Mouse (Mus musculus): ENCODE data around the gene Cxcl16. TPM values are rescaled to one million over a fixed set of nuclear protein-coding genes. Genes with fewer than 3 reads are reported as not detected.

The Cxcl16 gene
- total RNA-seq, 2 experiments from 2014 or later, result 0.68 to 0.91 TPM

- intact Hi-C loops (cut with DNase I), result loop anchor here (10.0 kb wide), 1 partner anchor 337 kb away; no protein-coding TSS in a partner anchor
- no peak for DNase-seq
Observed at GRCm38 (mm10) chr11:70418199-70418598, 41.6 kb downstream of the Cxcl16 start.

GRCm38 (mm10) chr11:70413961-70414360 is 45.8 kb downstream of the Cxcl16 start:
- intact Hi-C loops (cut with DNase I), result loop anchor here (10.0 kb wide), 1 partner anchor 341 kb away; no protein-coding TSS in a partner anchor
- DNase-seq, result peak; percentile 76

- DNase-seq, result no peak
- intact Hi-C loops (cut with DNase I), result loop anchor here (10.0 kb wide), 1 partner anchor 342 kb away; no protein-coding TSS in a partner anchor
Observed at GRCm38 (mm10) chr11:70412591-70412990, 47.2 kb downstream of the Cxcl16 start.

- intact Hi-C loops (cut with DNase I), result loop anchor here (10.0 kb wide), 1 partner anchor 345 kb away; no protein-coding TSS in a partner anchor
- no peak for DNase-seq
Observed at GRCm38 (mm10) chr11:70410297-70410643, 49.5 kb downstream of the Cxcl16 start.

- peak; percentile 98 for DNase-seq
- intact Hi-C loops (cut with DNase I), result loop anchor here (10.0 kb wide), 1 partner anchor 345 kb away; no protein-coding TSS in a partner anchor
Observed at GRCm38 (mm10) chr11:70409594-70410296, 50.0 kb downstream of the Cxcl16 start, which contains the start of gene Pelp1. TSS of gene Pelp1 (minus strand) at chr11:70410031.

Small RNA genes lying within 50 kb of the gene (microRNA-seq; reads per million reads assigned to microRNA genes)
- 1.2 reads per million for gene Mir7115

Other genes starting within 250 kb of the Cxcl16 start
- 10 to 100 TPM; 16.8 to 26.8 TPM for gene Slc16a11, start 247.2 kb downstream of the Cxcl16 start, total RNA-seq (2021)
- gene Slc16a13, start 238.9 kb downstream of the Cxcl16 start, total RNA-seq (2021), result 10 to 100 TPM; 14.8 to 15.2 TPM
- 1 to 10 TPM; 9.1 to 9.3 TPM for gene Bcl6b, start 230.2 kb downstream of the Cxcl16 start, total RNA-seq (2021)
- gene 0610010K14Rik, start 222.1 kb downstream of the Cxcl16 start, total RNA-seq (2021), result 10 to 100 TPM; 64.2 to 73.1 TPM
- gene Gm21988, start 220.2 kb downstream of the Cxcl16 start, total RNA-seq (2021), result 1 to 10 TPM; 8.5 to 8.6 TPM
- gene Rnasek, start 220.1 kb downstream of the Cxcl16 start, total RNA-seq (2021), result 100 to 1,000 TPM; 180 to 182 TPM
- under 1 TPM; 0.18 to 0.40 TPM for gene Alox12, start 204.6 kb downstream of the Cxcl16 start, total RNA-seq (2021)
- under 1 TPM; 0.26 to 0.42 TPM for gene Alox12e, start 137.4 kb downstream of the Cxcl16 start, total RNA-seq (2021)
- not detected for gene Alox15, start 108.0 kb downstream of the Cxcl16 start, total RNA-seq (2021)
- gene Pelp1, start 50.0 kb downstream of the Cxcl16 start, total RNA-seq (2021), result 10 to 100 TPM; 52.1 to 55.9 TPM
- gene Arrb2, start 27.3 kb downstream of the Cxcl16 start, total RNA-seq (2021), result 10 to 100 TPM; 76.6 to 81.3 TPM
- 10 to 100 TPM; 25.7 to 28.0 TPM for gene Med11, start 8.1 kb downstream of the Cxcl16 start, total RNA-seq (2021)
- 1 to 10 TPM; 1.2 to 3.7 TPM for gene Zmynd15, start 551 bp downstream of the Cxcl16 start, total RNA-seq (2021)
- gene Tm4sf5, start 45.3 kb upstream of the Cxcl16 start, total RNA-seq (2021), result 1 to 10 TPM in 1 of 2 experiments, not detected in 1; 1.2 TPM
- gene Vmo1, start 54.6 kb upstream of the Cxcl16 start, total RNA-seq (2021), result under 1 TPM in 1 of 2 experiments, not detected in 1; 0.62 TPM
- not detected for gene Gltpd2, start 59.2 kb upstream of the Cxcl16 start, total RNA-seq (2021)
- gene Psmb6, start 65.4 kb upstream of the Cxcl16 start, total RNA-seq (2021), result 100 to 1,000 TPM; 269 to 276 TPM
- not detected for gene Gm40193, start 73.0 kb upstream of the Cxcl16 start, total RNA-seq (2021)
- 10 to 100 TPM; 32.1 to 34.2 TPM for gene Pld2, start 80.1 kb upstream of the Cxcl16 start, total RNA-seq (2021)
- gene Mink1, start 102.9 kb upstream of the Cxcl16 start, total RNA-seq (2021), result 100 to 1,000 TPM; 115 to 139 TPM
- gene 4930544D05Rik, start 155.9 kb upstream of the Cxcl16 start, total RNA-seq (2021), result not detected
- gene Chrne, start 159.2 kb upstream of the Cxcl16 start, total RNA-seq (2021), result not detected
- gene Gp1ba, start 179.1 kb upstream of the Cxcl16 start, total RNA-seq (2021), result under 1 TPM in 1 of 2 experiments, not detected in 1; 0.18 TPM
- gene Rnf167, start 187.3 kb upstream of the Cxcl16 start, total RNA-seq (2021), result 10 to 100 TPM; 52.1 to 52.3 TPM
- gene Slc25a11, start 187.5 kb upstream of the Cxcl16 start, total RNA-seq (2021), result 10 to 100 TPM; 88.6 to 92.5 TPM
- 100 to 1,000 TPM; 319 to 321 TPM for gene Pfn1, start 194.7 kb upstream of the Cxcl16 start, total RNA-seq (2021)
- gene Eno3, start 197.2 kb upstream of the Cxcl16 start, total RNA-seq (2021), result 1 to 10 TPM; 8.1 to 9.3 TPM
- 10 to 100 TPM; 50.6 to 56.8 TPM for gene Spag7, start 209.4 kb upstream of the Cxcl16 start, total RNA-seq (2021)
- 10 to 100 TPM; 65.7 to 69.5 TPM for gene Camta2, start 228.1 kb upstream of the Cxcl16 start, total RNA-seq (2021)
- under 1 TPM; 0.30 to 0.77 TPM for gene Inca1, start 240.2 kb upstream of the Cxcl16 start, total RNA-seq (2021)
- 10 to 100 TPM; 35.1 to 35.5 TPM for gene Kif1c, start 240.6 kb upstream of the Cxcl16 start, total RNA-seq (2021)